Mouse (Mus musculus): Measurements from ENCODE around the gene Acy3.
"Not testable (repeated sequence)": the region's sequence is repeated elsewhere in the genome, so short reads cannot be mapped to it uniquely, and the experiment has no call there.

The Acy3 gene

GRCm38 (mm10) chr19:3974608-3975007 is 11.8 kb upstream of the Acy3 start:
- DNase-seq (ENCODE audit: low spot score in 2 of 2) = not testable (repeated sequence)

- no peak for DNase-seq (ENCODE audit: low spot score in 2 of 2)
These were observed 10.5 kb upstream of the Acy3 start for GRCm38 (mm10) chr19:3975866-3976265.

GRCm38 (mm10) chr19:3980309-3980708 is 6.1 kb upstream of the Acy3 start:
- peak; percentile 66 to 85 for DNase-seq (ENCODE audit: low spot score in 2 of 2)

- DNase-seq (ENCODE audit: low spot score in 2 of 2) = no peak
These were observed 5.5 kb upstream of the Acy3 start for GRCm38 (mm10) chr19:3980917-3981316.

- DNase-seq (ENCODE audit: low spot score in 2 of 2) = no peak
These were observed 2.7 kb upstream of the Acy3 start for GRCm38 (mm10) chr19:3983527-3984200.

GRCm38 (mm10) chr19:3985261-3985681 is 1.1 kb upstream of the Acy3 start:
- peak; percentile 63 to 75 for DNase-seq (ENCODE audit: low spot score in 2 of 2)

- no peak for DNase-seq (ENCODE audit: low spot score in 2 of 2)
These were observed 1.7 kb downstream of the Acy3 start for GRCm38 (mm10) chr19:3988066-3988465.

GRCm38 (mm10) chr19:3988750-3989149 is 2.4 kb downstream of the Acy3 start:
- no peak for DNase-seq (ENCODE audit: low spot score in 2 of 2)

- DNase-seq (ENCODE audit: low spot score in 2 of 2) = no peak
These were observed 4.4 kb downstream of the Acy3 start for GRCm38 (mm10) chr19:3990804-3991203.

- DNase-seq (ENCODE audit: low spot score in 2 of 2) = no peak
These were observed 5.2 kb downstream of the Acy3 start for GRCm38 (mm10) chr19:3991562-3991961.

- no peak for DNase-seq (ENCODE audit: low spot score in 2 of 2)
These were observed 5.6 kb downstream of the Acy3 start for GRCm38 (mm10) chr19:3991966-3992365.

GRCm38 (mm10) chr19:3992416-3992815 is 6.0 kb downstream of the Acy3 start, which contains the start of gene Tbx10:
Gene Tbx10, plus strand, starts transcription at chr19:3992752.
- DNase-seq (ENCODE audit: low spot score in 2 of 2) = no peak

GRCm38 (mm10) chr19:3994932-3995331 is 8.6 kb downstream of the Acy3 start:
- no peak for DNase-seq (ENCODE audit: low spot score in 2 of 2)

- DNase-seq (ENCODE audit: low spot score in 2 of 2) = no peak
These were observed 9.1 kb downstream of the Acy3 start for GRCm38 (mm10) chr19:3995505-3995904.

- DNase-seq (ENCODE audit: low spot score in 2 of 2) = no peak
These were observed 9.7 kb downstream of the Acy3 start for GRCm38 (mm10) chr19:3996106-3996505.

- no peak for DNase-seq (ENCODE audit: low spot score in 2 of 2)
These were observed 10.4 kb downstream of the Acy3 start for GRCm38 (mm10) chr19:3996747-3997146.

- DNase-seq (ENCODE audit: low spot score in 2 of 2) = no peak
These were observed 10.9 kb downstream of the Acy3 start for GRCm38 (mm10) chr19:3997231-3997630.

GRCm38 (mm10) chr19:3998335-3998734 is 12.0 kb downstream of the Acy3 start:
- no peak for DNase-seq (ENCODE audit: low spot score in 2 of 2)

- DNase-seq (ENCODE audit: low spot score in 2 of 2) = no peak
These were observed 12.9 kb downstream of the Acy3 start for GRCm38 (mm10) chr19:3999121-3999730.

GRCm38 (mm10) chr19:4000119-4000900 is 13.9 kb downstream of the Acy3 start, which contains the start of the genes Nudt8 and Gm49405:
Gene Nudt8, plus strand, starts transcription at chr19:4000580.
Gene Gm49405, plus strand, starts transcription at chr19:4000626.
- DNase-seq (ENCODE audit: low spot score in 2 of 2) = peak; percentile 97 to 99

GRCm38 (mm10) chr19:4000949-4001525 is 14.7 kb downstream of the Acy3 start:
- DNase-seq (ENCODE audit: low spot score in 2 of 2) = no peak

- DNase-seq (ENCODE audit: low spot score in 2 of 2) = no peak
These were observed 15.4 kb downstream of the Acy3 start for GRCm38 (mm10) chr19:4001752-4002151.
